Mouse (Mus musculus) cerebellum, postnatal 36 days (tissue): Measurements from ENCODE around the gene Oxa1l.

Experiments used
- DNase-seq, 2 experiments: peaks; one replicate each; pipeline ENCODE4 v3.0.0; 2021 to 2022; ENCODE audit warnings: mixed read lengths in 2 of 2

Oxa1l gene

GRCm38 (mm10) chr14:54371460-54371859, 10.8 kb downstream of the Oxa1l start:
- no peak for DNase-seq

- DNase-seq: no peak
Measured at GRCm38 (mm10) chr14:54372923-54373322, 12.3 kb downstream of the Oxa1l start.

GRCm38 (mm10) chr14:54375916-54376315, 15.3 kb downstream of the Oxa1l start:
- DNase-seq: no peak

- DNase-seq: no peak
Measured at GRCm38 (mm10) chr14:54377166-54377565, 16.5 kb downstream of the Oxa1l start.

GRCm38 (mm10) chr14:54379571-54379970, 18.9 kb downstream of the Oxa1l start:
- no peak for DNase-seq

- no peak for DNase-seq
Measured at GRCm38 (mm10) chr14:54380616-54381015, 20.0 kb downstream of the Oxa1l start.

GRCm38 (mm10) chr14:54381816-54382215, 21.2 kb downstream of the Oxa1l start:
- DNase-seq: no peak

- DNase-seq: no peak
Measured at GRCm38 (mm10) chr14:54382641-54383040, 22.0 kb downstream of the Oxa1l start.

- no peak for DNase-seq
Measured at GRCm38 (mm10) chr14:54383355-54383771, 22.7 kb downstream of the Oxa1l start.

GRCm38 (mm10) chr14:54384396-54384795, 23.8 kb downstream of the Oxa1l start:
- DNase-seq: no peak

GRCm38 (mm10) chr14:54385968-54386618, 25.5 kb downstream of the Oxa1l start:
- no peak for DNase-seq

GRCm38 (mm10) chr14:54387546-54387945, 26.9 kb downstream of the Oxa1l start:
- DNase-seq: no peak

GRCm38 (mm10) chr14:54390843-54391242, 30.2 kb downstream of the Oxa1l start:
- DNase-seq: no peak

- no peak for DNase-seq
Measured at GRCm38 (mm10) chr14:54393794-54394193, 33.2 kb downstream of the Oxa1l start.

- DNase-seq: no peak
Measured at GRCm38 (mm10) chr14:54394309-54394708, 33.7 kb downstream of the Oxa1l start.

GRCm38 (mm10) chr14:54396685-54397084, 36.1 kb downstream of the Oxa1l start:
- DNase-seq: no peak

- DNase-seq: no peak
Measured at GRCm38 (mm10) chr14:54397872-54398527, 37.4 kb downstream of the Oxa1l start.

GRCm38 (mm10) chr14:54398528-54398916, 37.9 kb downstream of the Oxa1l start:
- no peak for DNase-seq

GRCm38 (mm10) chr14:54398921-54399382, 38.3 kb downstream of the Oxa1l start:
- no peak for DNase-seq

- no peak for DNase-seq
Measured at GRCm38 (mm10) chr14:54401723-54402122, 41.1 kb downstream of the Oxa1l start.

- DNase-seq: no peak
Measured at GRCm38 (mm10) chr14:54408336-54409056, 47.9 kb downstream of the Oxa1l start.

GRCm38 (mm10) chr14:54409057-54409645, 48.5 kb downstream of the Oxa1l start:
- DNase-seq: no peak
